Mouse (Mus musculus) stomach, embryonic 16.5 days (tissue): ENCODE data around the gene Foxp1. TPM values are rescaled to one million over a fixed set of nuclear protein-coding genes. Genes with fewer than 3 reads are reported as not detected.
A peak's percentile ranks its signal among the peaks of the same experiment; 100 is the strongest.

Source experiments
- ATAC-seq: fragments of 200-750 bp; cut with Nextera tagmentation; 2 replicates; pipeline ENCODE4 v1.8.0; 2017; ENCODE audit warnings: moderate number of reproducible peaks, moderate TSS enrichment; ENCODE audit not compliant: insufficient read depth, low FRiP score
- H3K27ac ChIP-seq: fragments of 300-500 bp; sonication (generic); 2 replicates; pipeline ENCODE4 v1.5.1; 2014; ENCODE audit warnings: low read length
- H3K27me3 ChIP-seq: fragments of 300-500 bp; sonication (generic); 2 replicates; pipeline ENCODE4 v1.6.1; 2014; ENCODE audit warnings: low read length, control low read depth, mixed read lengths; ENCODE audit not compliant: control insufficient read depth, insufficient read depth
- H3K36me3 ChIP-seq: fragments of 300-500 bp; sonication (generic); 2 replicates; pipeline ENCODE4 v1.6.1; 2014; ENCODE audit warnings: low read length; ENCODE audit not compliant: control insufficient read depth, insufficient read depth
- H3K4me1 ChIP-seq: fragments of 300-500 bp; sonication (generic); 2 replicates; pipeline ENCODE4 v1.6.1; 2014; ENCODE audit warnings: low read length, control low read depth, mixed read lengths; ENCODE audit not compliant: control insufficient read depth, insufficient read depth
- H3K4me2 ChIP-seq: fragments of 300-500 bp; sonication (generic); 2 replicates; pipeline ENCODE4 v1.6.1; 2014; ENCODE audit warnings: low read depth, low read length, mixed read lengths
- H3K4me3 ChIP-seq: fragments of 300-500 bp; sonication (generic); replicated peaks from 2 replicates; pipeline ENCODE4 v1.5.1; 2014; ENCODE audit warnings: mild to moderate bottlenecking, low read length
- H3K9ac ChIP-seq: fragments of 300-500 bp; sonication (generic); 2 replicates; pipeline ENCODE4 v1.6.1; 2014; ENCODE audit warnings: low read length
- H3K9me3 ChIP-seq: fragments of 300-500 bp; sonication (generic); replicated peaks from 2 replicates; pipeline ENCODE4 v1.6.1; 2016; ENCODE audit warnings: low read length, control low read depth; ENCODE audit not compliant: control insufficient read depth
- WGBS: fragments of 180-500 bp; shearing (Covaris S2); extraction: QIAGEN DNeasy Blood & Tissue Kit; methylation state at CpG from one replicate; pipeline ENCODE4 v1.1.7; 2014; 5-methylcytosine and 5-hydroxymethylcytosine counted together
- polyA plus RNA-seq: library from polyadenylated mRNA; unstranded; fragments of >200 nt; fragmentation: Nextera tagmentation; extraction: Ambion mirVana; gene quantifications from 2 replicates; pipeline ENCODE4 v1.2.1, GENCODE M21; 2015

The Foxp1 gene
- polyA plus RNA-seq, 1 experiment from 2014 or later, result 108 TPM

- WGBS, result 80% methylated on average over 5 of the region's 5 CpGs
- peaks cover 15% of the 10 kb centered on the region for H3K4me1 ChIP-seq
- no peak overlapping the region for H3K4me2 ChIP-seq
- ATAC-seq, result no peak
- H3K9ac ChIP-seq, result no peak overlapping the region
- no peaks in the 10 kb centered on the region for H3K9me3 ChIP-seq
- H3K36me3 ChIP-seq, result no peaks in the 10 kb centered on the region
- no peak overlapping the region for H3K27ac ChIP-seq
- H3K27me3 ChIP-seq, result no peaks in the 10 kb centered on the region
- H3K4me3 ChIP-seq, result no peak overlapping the region
Measured at GRCm38 (mm10) chr6:99443460-99443859, 79.1 kb downstream of the Foxp1 start.

GRCm38 (mm10) chr6:99441100-99441499 is 81.4 kb downstream of the Foxp1 start:
- no peak overlapping the region for H3K27ac ChIP-seq
- 63% methylated on average over 7 of the region's 7 CpGs for WGBS
- H3K36me3 ChIP-seq, result no peaks in the 10 kb centered on the region
- no peak overlapping the region for H3K4me2 ChIP-seq
- H3K4me1 ChIP-seq, result peaks cover 18% of the 10 kb centered on the region
- no peak for ATAC-seq
- H3K9me3 ChIP-seq, result no peaks in the 10 kb centered on the region
- no peaks in the 10 kb centered on the region for H3K27me3 ChIP-seq
- H3K9ac ChIP-seq, result no peak overlapping the region
- no peak overlapping the region for H3K4me3 ChIP-seq

GRCm38 (mm10) chr6:99440606-99441005 is 81.9 kb downstream of the Foxp1 start:
- ATAC-seq, result no peak
- Histone ChIP-seq H3K36me3 (no peaks in the 10 kb centered on the region), H3K9me3 (no peaks in the 10 kb centered on the region), H3K27ac (no peak overlapping the region), H3K9ac (no peak overlapping the region), H3K4me2 (no peak overlapping the region), H3K4me3 (no peak overlapping the region), H3K27me3 (no peaks in the 10 kb centered on the region), H3K4me1 (peaks cover 18% of the 10 kb centered on the region)
- WGBS, result 87% methylated on average over 2 of the region's 2 CpGs

- no peaks in the 10 kb centered on the region for H3K27me3 ChIP-seq
- 20% methylated on average over 9 of the region's 9 CpGs for WGBS
- no peak overlapping the region for H3K9ac ChIP-seq
- H3K4me3 ChIP-seq, result no peak overlapping the region
- 0 out of 2 replicates have a peak, but pooled peaks cover 3% of the 10 kb centered on the region for H3K36me3 ChIP-seq
- peaks cover 18% of the 10 kb centered on the region for H3K4me1 ChIP-seq
- H3K27ac ChIP-seq, result peak overlapping the region; percentile 49; the same call in 1 of the 2 replicates
- H3K9me3 ChIP-seq, result no peaks in the 10 kb centered on the region
- peak overlapping the region; percentile 17; the same call in 1 of the 2 replicates for H3K4me2 ChIP-seq
- peak; percentile 64; the same call in 1 of the 2 replicates for ATAC-seq
Measured at GRCm38 (mm10) chr6:99439878-99440361, 82.6 kb downstream of the Foxp1 start.

GRCm38 (mm10) chr6:99439214-99439877 is 83.2 kb downstream of the Foxp1 start:
- WGBS, result 45% methylated on average over 9 of the region's 9 CpGs

DNA sequence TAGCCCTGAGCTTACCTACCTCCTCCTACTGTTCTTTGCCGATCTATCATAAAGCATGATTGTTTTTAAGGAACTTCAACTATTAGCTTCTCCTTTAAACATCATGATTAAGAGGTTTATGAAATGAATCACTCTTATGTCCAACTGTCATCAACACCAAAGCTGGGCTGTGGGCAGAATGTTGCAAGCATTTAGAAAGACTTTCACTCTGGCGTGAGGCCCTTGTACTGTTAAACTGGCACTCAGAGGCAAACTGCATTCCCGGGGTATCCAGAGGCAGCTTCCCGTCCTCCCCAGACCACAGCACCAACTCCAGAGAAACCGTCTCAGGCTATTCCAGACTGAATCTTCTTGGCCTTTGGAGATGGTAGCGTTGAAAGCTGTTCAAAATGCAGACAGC is 86.2 kb downstream of the Foxp1 start:
- Histone ChIP-seq H3K9me3 (no peaks in the 10 kb centered on the region), H3K4me3 (no peak overlapping the region), H3K27ac (no peak overlapping the region), H3K36me3 (0 out of 2 replicates have a peak, but pooled peaks cover 6% of the 10 kb centered on the region), H3K27me3 (no peaks in the 10 kb centered on the region), H3K4me1 (peaks cover 18% of the 10 kb centered on the region), H3K4me2 (no peak overlapping the region), H3K9ac (no peak overlapping the region)
- no peak for ATAC-seq
- WGBS, result 87% methylated on average over 6 of the region's 6 CpGs

More at GRCm38 (mm10) chr6:99439214-99439877, 83.2 kb downstream of the Foxp1 start:
- Histone ChIP-seq H3K36me3 (0 out of 2 replicates have a peak, but pooled peaks cover 6% of the 10 kb centered on the region), H3K9me3 (no peaks in the 10 kb centered on the region), H3K4me3 (no peak overlapping the region), H3K27me3 (no peaks in the 10 kb centered on the region), H3K4me2 (peak overlapping the region; percentile 17; the same call in 1 of the 2 replicates), H3K4me1 (peaks cover 18% of the 10 kb centered on the region), H3K27ac (peak overlapping the region; percentile 49; the same call in 1 of the 2 replicates), H3K9ac (peak overlapping the region; percentile 26; the same call in 1 of the 2 replicates)
- no peak for ATAC-seq

GRCm38 (mm10) chr6:99435140-99435539 is 87.4 kb downstream of the Foxp1 start:
- no peak for ATAC-seq
- Histone ChIP-seq H3K4me1 (peaks cover 14% of the 10 kb centered on the region), H3K36me3 (0 out of 2 replicates have a peak, but pooled peaks cover 6% of the 10 kb centered on the region), H3K9me3 (no peaks in the 10 kb centered on the region), H3K27ac (no peak overlapping the region), H3K9ac (no peak overlapping the region), H3K4me3 (no peak overlapping the region), H3K27me3 (no peaks in the 10 kb centered on the region), H3K4me2 (no peak overlapping the region)
- 89% methylated on average over 10 of the region's 10 CpGs for WGBS

DNA sequence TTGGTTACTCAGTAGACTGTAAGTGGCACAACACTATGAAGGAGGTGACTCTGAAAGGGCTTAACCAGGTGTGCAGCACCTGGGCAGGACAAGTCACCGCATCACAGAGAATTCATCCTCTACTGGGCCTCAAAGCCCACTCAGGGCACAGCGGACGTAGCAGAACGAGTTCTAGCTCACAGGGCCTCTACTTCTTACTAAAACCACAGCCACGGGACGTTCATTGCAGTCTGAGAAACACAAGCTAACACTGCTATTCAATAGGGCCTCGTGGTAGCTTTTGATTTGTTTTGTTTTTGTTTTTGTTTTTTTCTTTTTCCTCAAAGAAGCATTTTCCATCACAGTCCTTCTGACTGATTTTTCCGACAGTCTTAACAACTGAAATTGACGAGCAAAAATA is 89.5 kb downstream of the Foxp1 start:
- no peak for ATAC-seq
- peaks cover 4% of the 10 kb centered on the region; the same call in 1 of the 2 replicates for H3K4me1 ChIP-seq
- 90% methylated on average over 9 of the region's 9 CpGs for WGBS

GRCm38 (mm10) chr6:99431941-99432340 is 90.6 kb downstream of the Foxp1 start:
- ATAC-seq, result no peak
- H3K9me3 ChIP-seq, result no peaks in the 10 kb centered on the region

More for the DNA sequence above, 89.5 kb downstream of the Foxp1 start:
- no peak overlapping the region for H3K9ac ChIP-seq
- H3K4me2 ChIP-seq, result no peak overlapping the region
- no peak overlapping the region for H3K4me3 ChIP-seq
- no peaks in the 10 kb centered on the region for H3K27me3 ChIP-seq
- 0 out of 2 replicates have a peak, but pooled peaks cover 6% of the 10 kb centered on the region for H3K36me3 ChIP-seq
- no peaks in the 10 kb centered on the region for H3K9me3 ChIP-seq
- H3K27ac ChIP-seq, result no peak overlapping the region

More at GRCm38 (mm10) chr6:99431941-99432340, 90.6 kb downstream of the Foxp1 start:
- H3K4me2 ChIP-seq, result no peak overlapping the region
- 71% methylated on average over 4 of the region's 4 CpGs for WGBS
- no peak overlapping the region for H3K4me3 ChIP-seq
- no peak overlapping the region for H3K9ac ChIP-seq
- H3K27ac ChIP-seq, result no peak overlapping the region
- 0 out of 2 replicates have a peak, but pooled peaks cover 6% of the 10 kb centered on the region for H3K36me3 ChIP-seq
- H3K4me1 ChIP-seq, result peaks cover 4% of the 10 kb centered on the region; the same call in 1 of the 2 replicates
- no peaks in the 10 kb centered on the region for H3K27me3 ChIP-seq
